Mouse (Mus musculus): ENCODE data around the gene Olfr154.
"Not testable (repeated sequence)": the region's sequence is repeated elsewhere in the genome, so short reads cannot be mapped to it uniquely, and the experiment has no call there.

Olfr154 gene

DNA sequence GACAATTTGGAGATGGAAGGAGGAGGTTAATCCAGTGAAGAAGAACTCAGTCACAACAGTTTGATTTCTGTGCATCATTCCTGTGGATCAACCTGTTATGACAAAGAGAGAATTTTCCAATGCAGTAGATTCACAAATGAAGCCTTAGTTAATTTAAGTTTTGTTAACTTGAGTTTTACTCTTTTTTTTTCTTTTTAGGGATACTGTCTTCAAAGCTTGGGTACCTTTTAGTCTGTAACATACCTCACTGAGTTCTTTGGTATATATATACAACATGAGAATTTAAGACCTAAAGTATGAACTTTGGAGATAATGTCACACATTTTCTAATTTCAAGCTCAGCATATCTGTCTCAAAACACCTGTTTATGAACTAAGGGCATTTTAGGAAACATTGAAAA is at the start of gene Olfr154:
Gene Olfr154, minus strand, starts transcription at position 101 of the 400 bp plus-strand sequence.
- not testable (repeated sequence) for DNase-seq

DNA sequence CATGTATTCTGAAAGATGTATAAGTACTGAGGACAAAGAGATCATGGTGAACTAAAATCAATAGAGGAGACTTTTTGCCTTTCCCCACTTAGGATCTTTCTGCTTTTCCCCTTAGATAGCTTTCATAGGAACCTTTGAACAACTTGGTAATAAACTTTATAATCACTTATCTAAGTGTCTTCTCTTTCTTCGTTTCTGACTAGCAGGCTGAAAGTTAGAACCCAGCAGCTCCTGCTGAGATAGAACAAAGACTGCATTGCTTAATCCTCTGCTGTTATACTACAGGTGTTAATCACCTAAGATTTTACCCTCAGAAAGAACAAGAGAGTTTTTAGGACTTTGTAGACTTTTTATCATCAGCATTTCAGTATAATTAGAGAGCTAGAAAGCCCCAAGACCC is 46.9 kb upstream of the Olfr154 start:
- no peak for DNase-seq

DNA sequence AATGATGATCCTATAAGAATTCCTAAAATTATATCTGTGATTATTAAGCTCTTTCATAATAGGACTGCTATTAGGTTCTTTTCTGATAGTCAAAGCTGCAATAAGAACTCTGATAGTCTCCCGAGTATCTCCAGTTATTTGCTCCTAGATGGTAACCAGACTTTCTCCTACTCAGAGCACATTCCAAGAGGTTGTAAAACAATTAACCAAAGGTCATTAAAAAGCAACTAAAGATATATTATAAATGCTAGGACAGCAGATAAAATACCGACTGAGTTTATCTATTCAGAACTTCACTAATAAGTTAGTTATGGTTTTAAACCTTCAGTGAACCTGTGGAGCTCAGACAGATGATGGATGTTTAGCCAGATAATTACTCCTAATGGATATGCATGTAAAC is 46.4 kb upstream of the Olfr154 start:
- not testable (repeated sequence) for DNase-seq

DNA sequence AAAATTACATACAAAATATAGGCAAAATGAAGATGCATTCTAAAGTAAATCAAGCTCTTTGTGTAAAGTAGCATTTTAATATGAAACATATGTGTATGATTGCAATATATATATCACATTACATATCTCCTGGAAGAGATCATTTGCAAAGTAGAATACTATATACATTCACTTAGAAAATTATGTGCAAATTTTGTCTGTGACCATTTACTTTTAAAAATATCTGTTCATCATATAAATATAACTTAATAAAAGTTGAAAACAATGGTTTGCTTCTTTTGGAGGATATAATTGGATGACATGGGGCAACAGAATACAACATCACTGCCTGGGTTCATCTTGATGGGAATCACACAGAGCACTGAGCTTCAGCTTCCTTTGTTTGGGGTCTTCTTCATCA is 24.9 kb upstream of the Olfr154 start, which contains the start of gene Olfr1008:
Gene Olfr1008, plus strand, starts transcription at position 301 of the 400 bp plus-strand sequence.
- DNase-seq = no peak

DNA sequence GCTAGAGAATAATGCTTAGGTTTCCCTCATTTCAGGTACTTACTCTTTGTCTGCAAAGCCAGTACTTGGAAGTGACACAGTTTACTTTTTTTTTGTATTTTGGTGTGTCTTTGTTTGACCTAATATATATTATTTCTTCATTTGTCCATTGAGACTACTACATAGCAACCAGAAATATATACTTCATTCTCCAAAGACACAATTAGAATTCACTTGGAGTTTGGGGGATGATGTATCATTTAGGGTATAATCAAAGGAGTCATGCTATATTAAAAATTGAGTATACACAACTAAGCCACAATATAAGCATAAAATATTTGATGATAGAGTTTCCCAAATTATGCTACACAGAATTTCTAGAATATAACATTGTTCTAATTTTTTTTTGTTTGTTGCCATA is 14.4 kb upstream of the Olfr154 start, which contains the start of gene Olfr1006:
Gene Olfr1006, minus strand, starts transcription at position 101 of the 400 bp plus-strand sequence.
- no peak for DNase-seq

DNA sequence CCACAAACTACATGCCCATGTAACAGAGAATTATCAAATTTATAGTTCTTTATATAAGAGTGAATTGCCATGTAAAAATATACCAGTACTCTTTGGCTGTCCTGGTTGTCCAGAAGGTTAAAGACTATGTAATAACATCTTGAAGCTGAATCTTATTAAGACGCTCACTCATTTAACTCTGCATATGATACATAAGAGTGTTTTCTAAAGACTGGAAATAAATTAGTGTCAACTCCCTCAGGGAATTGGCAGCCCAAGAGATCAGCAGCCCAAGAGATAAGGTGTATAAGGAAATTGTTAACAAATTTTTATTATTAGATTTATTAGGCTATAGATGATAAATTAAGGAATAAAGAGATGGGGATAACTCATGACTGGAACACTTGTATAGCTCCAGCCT is 13.7 kb downstream of the Olfr154 start, which contains the start of gene Olfr1002:
Gene Olfr1002, minus strand, starts transcription at position 101 of the 400 bp plus-strand sequence.
- no peak for DNase-seq
